Mouse (Mus musculus) ovary, adult 2 months (tissue): Measurements from ENCODE around the gene Six2. TPM values are rescaled to one million over a fixed set of nuclear protein-coding genes. Genes with fewer than 3 reads are reported as not detected.

Experiments used
- polyA plus RNA-seq: library from polyadenylated mRNA; depleted of rRNA; stranded (reverse); fragments of >200 nt; gene quantifications from 2 replicates; pipeline ENCODE4 v1.2.3, GENCODE M21; 2012; rRNA removed

Six2 gene
- polyA plus RNA-seq: 0.43 and 0.51 TPM in 2 replicates

DNA sequence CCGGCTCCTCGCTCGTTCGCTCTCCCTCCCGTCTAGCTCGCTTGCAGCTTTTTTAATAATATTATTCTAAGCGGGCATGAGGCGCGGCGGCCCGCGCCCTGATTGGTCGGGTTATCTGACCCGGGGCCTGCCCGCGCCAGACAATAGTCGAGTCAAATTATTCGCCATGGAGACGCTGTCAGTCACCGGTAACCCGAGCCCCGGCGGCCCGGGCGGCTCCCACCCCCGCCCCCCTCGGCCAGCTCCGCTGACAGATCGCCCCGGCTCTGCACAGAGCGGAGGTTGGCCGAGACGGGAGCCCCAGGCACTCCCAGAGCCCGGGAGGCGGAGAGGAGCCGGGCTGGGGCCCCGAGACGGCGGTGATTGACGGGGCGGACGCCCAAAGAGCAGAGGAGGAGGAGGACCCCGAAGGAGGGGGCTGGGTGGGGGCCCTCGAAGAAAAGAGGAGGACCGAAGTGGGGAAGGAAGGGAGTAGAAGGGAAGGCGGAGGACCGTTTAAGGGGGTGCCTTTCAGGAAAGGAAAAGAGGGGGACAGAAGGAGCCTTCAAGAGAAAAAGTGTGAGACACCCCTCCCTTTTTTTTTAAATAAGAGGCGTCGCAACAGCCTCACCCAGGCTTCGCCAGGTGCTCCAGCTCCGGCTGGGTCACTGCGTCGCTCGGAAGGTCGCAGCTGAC, at the start of gene Six2:
Gene Six2, minus strand, starts transcription at position 39 of the 675 bp plus-strand sequence.

Other genes with a start within 250 kb of the Six2 start
- gene Six3, start 74.7 kb downstream of the Six2 start, polyA plus RNA-seq: 0.06 TPM in 1 of 2 replicates, not detected in the other